Mouse (Mus musculus) myocyte (in vitro differentiated cells): ENCODE results near the gene Myo9a. TPM values are rescaled to one million over a fixed set of nuclear protein-coding genes. Genes with fewer than 3 reads are reported as not detected.

Source experiments
- H3K27me3 ChIP-seq: one replicate; pipeline ENCODE4 v1.6.1; 2011; ENCODE audit not compliant: control insufficient read depth, insufficient read depth, insufficient read length
- H3K36me3 ChIP-seq: one replicate; pipeline ENCODE4 v1.6.1; 2011; ENCODE audit not compliant: control insufficient read depth, insufficient read depth
- H3K4me2 ChIP-seq: one replicate; pipeline ENCODE4 v1.6.1; 2011; ENCODE audit warnings: low read depth, control low read depth
- H3K4me3 ChIP-seq: one replicate; pipeline ENCODE4 v1.5.1; 2011; ENCODE audit warnings: mild to moderate bottlenecking, control low read depth, moderate library complexity
- H3K79me2 ChIP-seq: one replicate; pipeline ENCODE4 v1.6.1; 2011; ENCODE audit not compliant: control insufficient read depth, insufficient read depth
- H3ac ChIP-seq: one replicate; pipeline ENCODE4 v1.6.1; 2011; ENCODE audit not compliant: control insufficient read depth, insufficient read length
- CEBPB ChIP-seq: IDR thresholded peaks from 2 replicates; pipeline ENCODE4 v1.6.1; 2011; ENCODE audit warnings: mild to moderate bottlenecking, moderate library complexity; ENCODE audit not compliant: poor library complexity, insufficient read depth, severe bottlenecking
- E2F4 ChIP-seq: IDR thresholded peaks from one replicate; pipeline ENCODE4 v1.6.1; 2011; ENCODE audit warnings: mild to moderate bottlenecking, control low read depth, moderate library complexity; ENCODE audit not compliant: insufficient read depth
- MAX ChIP-seq: IDR thresholded peaks from one replicate; pipeline ENCODE4 v1.6.1; 2011; ENCODE audit warnings: low read depth, mild to moderate bottlenecking, control low read depth
- MYOD1 ChIP-seq, 3 experiments: IDR thresholded peaks; one replicate each; pipeline ENCODE4 v1.6.1; 2011; ENCODE audit warnings: control low read depth in 2 of 3, low read depth in 2 of 3, mild to moderate bottlenecking in 2 of 3, moderate library complexity in 1 of 3; ENCODE audit not compliant: insufficient read length in 2 of 3, control insufficient read depth in 1 of 3
- MYOG ChIP-seq, 3 experiments: IDR thresholded peaks; one replicate each; pipeline ENCODE4 v1.6.1; 2011; ENCODE audit warnings: control low read depth in 2 of 3, low read depth in 2 of 3, mild to moderate bottlenecking in 2 of 3; ENCODE audit not compliant: insufficient read length in 2 of 3, control insufficient read depth in 1 of 3, insufficient read depth in 1 of 3
- POLR2A ChIP-seq: IDR thresholded peaks from one replicate; pipeline ENCODE4 v1.6.1; 2011; ENCODE audit warnings: low read depth, mild to moderate bottlenecking, control low read depth, moderate library complexity; ENCODE audit not compliant: insufficient read length
- POLR2AphosphoS2 ChIP-seq: IDR thresholded peaks from one replicate; pipeline ENCODE4 v1.6.1; 2011; ENCODE audit warnings: low read depth, control low read depth; ENCODE audit not compliant: insufficient read length
- REST ChIP-seq: IDR thresholded peaks from one replicate; pipeline ENCODE4 v1.6.1; 2011; ENCODE audit warnings: mild to moderate bottlenecking, control low read depth, moderate library complexity; ENCODE audit not compliant: insufficient read depth, insufficient read length
- SRF ChIP-seq: IDR thresholded peaks from one replicate; pipeline ENCODE4 v1.6.1; 2011; ENCODE audit warnings: low read depth; ENCODE audit not compliant: control insufficient read depth, insufficient read length
- TCF12 ChIP-seq: IDR thresholded peaks from one replicate; pipeline ENCODE4 v1.6.1; 2011; ENCODE audit warnings: mild to moderate bottlenecking, control low read depth; ENCODE audit not compliant: poor library complexity, insufficient read depth, severe bottlenecking
- TCF3 ChIP-seq: IDR thresholded peaks from one replicate; pipeline ENCODE4 v1.6.1; 2011; ENCODE audit warnings: low read depth, control low read depth; ENCODE audit not compliant: insufficient read length
- USF1 ChIP-seq: IDR thresholded peaks from one replicate; pipeline ENCODE4 v1.6.1; 2011; ENCODE audit warnings: low read depth, mild to moderate bottlenecking, control low read depth, moderate library complexity
- polyA plus RNA-seq: library from polyadenylated mRNA; unstranded; fragments of >200 nt; fragmentation: generic; extraction: Trizol; gene quantifications from one replicate; pipeline ENCODE4 v1.2.1, GENCODE M21; 2012; ENCODE audit warnings: missing spikeins

The Myo9a gene
- 3.5 TPM for polyA plus RNA-seq

GRCm38 (mm10) chr9:59750267-59751065 is at the start of gene Myo9a, which contains the start of gene Senp8:
Myo9a (plus strand) TSS chr9:59750896.
Senp8 (minus strand) TSS chr9:59750710.
- Histone ChIP-seq H3ac (peak within 1 kb of the TSS; percentile 93), H3K79me2 (peaks cover 39% of the 10 kb centered on the region)
- peak; percentile 81 for TF ChIP-seq USF1
- no peak for TF ChIP-seq REST
- TF ChIP-seq POLR2AphosphoS2 = peak; percentile 70
- peak; percentile 62 for TF ChIP-seq POLR2A
- TF ChIP-seq MYOG (IDR thresholded peaks at IDR 0.05; ENCODE audit: control insufficient read depth in 1 of 3, insufficient read depth in 1 of 3, insufficient read length in 2 of 3, low read depth in 2 of 3) = no peak
- TF ChIP-seq MYOD1 (IDR thresholded peaks at IDR 0.05; ENCODE audit: control insufficient read depth in 1 of 3, insufficient read length in 2 of 3, low read depth in 2 of 3) = peak in 1 of 3 experiments; percentile 28

GRCm38 (mm10) chr9:59701094-59701493 is 49.6 kb upstream of the Myo9a start:
- Histone ChIP-seq H3K4me3 (no peak overlapping the region), H3K27me3 (no peaks in the 10 kb centered on the region), H3ac (no peak overlapping the region), H3K4me2 (no peak overlapping the region), H3K36me3 (no peaks in the 10 kb centered on the region), H3K79me2 (no peaks in the 10 kb centered on the region)
- no peak for TF ChIP-seq REST
- TF ChIP-seq MYOG (IDR thresholded peaks at IDR 0.05; ENCODE audit: control insufficient read depth in 1 of 3, insufficient read depth in 1 of 3, insufficient read length in 2 of 3, low read depth in 2 of 3) = no peak
- TF ChIP-seq TCF3 = no peak
- no peak for TF ChIP-seq MAX
- no peak for TF ChIP-seq TCF12
- TF ChIP-seq CEBPB = no peak
- no peak for TF ChIP-seq POLR2AphosphoS2
- TF ChIP-seq POLR2A = no peak
- no peak for TF ChIP-seq SRF

More at GRCm38 (mm10) chr9:59750267-59751065, at the start of gene Myo9a, which contains the start of gene Senp8:
- no peaks in the 10 kb centered on the region for H3K27me3 ChIP-seq
- no peaks in the 10 kb centered on the region for H3K36me3 ChIP-seq
- peak within 1 kb of the TSS; percentile 91 for H3K4me3 ChIP-seq
- H3K4me2 ChIP-seq = peak within 1 kb of the TSS; percentile 93

GRCm38 (mm10) chr9:59703099-59703498 is 47.6 kb upstream of the Myo9a start:
- H3K4me3 ChIP-seq = no peak overlapping the region
- TF ChIP-seq CEBPB (no peak), TCF12 (no peak), SRF (no peak), MYOD1 (IDR thresholded peaks at IDR 0.05; ENCODE audit: control insufficient read depth in 1 of 3, insufficient read length in 2 of 3, low read depth in 2 of 3) (no peak), MAX (no peak), REST (no peak)
- no peaks in the 10 kb centered on the region for H3K27me3 ChIP-seq
- no peak overlapping the region for H3K4me2 ChIP-seq
- H3ac ChIP-seq = no peak overlapping the region
- no peaks in the 10 kb centered on the region for H3K36me3 ChIP-seq
- H3K79me2 ChIP-seq = no peaks in the 10 kb centered on the region

GRCm38 (mm10) chr9:59706850-59707825 is 43.6 kb upstream of the Myo9a start:
- H3K36me3 ChIP-seq = no peaks in the 10 kb centered on the region
- H3K4me2 ChIP-seq = no peak overlapping the region
- no peaks in the 10 kb centered on the region for H3K27me3 ChIP-seq
- no peak overlapping the region for H3K4me3 ChIP-seq
- H3ac ChIP-seq = no peak overlapping the region
- no peaks in the 10 kb centered on the region for H3K79me2 ChIP-seq
- no peak for TF ChIP-seq USF1
- TF ChIP-seq CEBPB = no peak
- TF ChIP-seq SRF = no peak
- no peak for TF ChIP-seq MAX
- no peak for TF ChIP-seq TCF12
- TF ChIP-seq MYOG (IDR thresholded peaks at IDR 0.05; ENCODE audit: control insufficient read depth in 1 of 3, insufficient read depth in 1 of 3, insufficient read length in 2 of 3, low read depth in 2 of 3) = no peak
- TF ChIP-seq TCF3 = no peak
- no peak for TF ChIP-seq POLR2AphosphoS2
- TF ChIP-seq POLR2A = no peak
- no peak for TF ChIP-seq E2F4
